Mouse (Mus musculus): ENCODE data around the gene Gm16253. TPM values are rescaled to one million over a fixed set of nuclear protein-coding genes. Genes with fewer than 3 reads are reported as not detected.

Gene Gm16253
- polyA plus RNA-seq, 1 experiment from 2014 or later: 0.78 TPM

DNA sequence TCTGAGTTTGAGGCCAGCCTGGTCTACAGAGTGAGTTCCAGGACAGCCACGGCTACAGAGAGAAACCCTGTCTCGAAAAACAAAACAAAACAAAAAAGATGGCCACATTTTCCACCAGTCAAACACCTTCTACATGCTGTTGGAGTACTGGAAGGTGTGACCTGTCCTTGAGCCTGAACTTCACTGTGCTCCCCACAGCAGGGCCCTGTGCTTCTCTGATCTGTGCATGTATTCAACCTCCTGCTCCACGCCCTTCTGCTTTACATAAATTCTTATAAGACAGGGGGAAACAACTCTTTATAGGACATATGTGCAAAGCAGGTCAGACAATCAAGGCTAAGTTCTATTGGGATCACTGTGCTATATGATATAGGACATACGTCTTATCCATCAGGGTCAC is 46.4 kb downstream of the Gm16253 start:
- Histone ChIP-seq H3K36me3 (ENCODE audit: insufficient read depth, low read length) (peaks cover 20% of the 10 kb centered on the region; the same call in 1 of the 2 replicates), H3K4me2 (replicated peaks; ENCODE audit: low read depth, low read length) (no peak overlapping the region), H3K27ac (ENCODE audit: low read length) (no peak overlapping the region), H3K4me3 (ENCODE audit: low read depth, low read length) (no peak overlapping the region), H3K9ac (replicated peaks; ENCODE audit: low read depth) (no peak overlapping the region), H3K4me1 (ENCODE audit: insufficient read depth, low read depth, low read length) (no peaks in the 10 kb centered on the region), H3K27me3 (replicated peaks; ENCODE audit: insufficient read depth, low read length) (no peaks in the 10 kb centered on the region), H3K9me3 (ENCODE audit: low read length) (no peaks in the 10 kb centered on the region)
- DNase-seq (ENCODE audit: low spot score) (no peak), ATAC-seq (no peak)
- WGBS: 86% methylated on average over 4 of the region's 4 CpGs
- no peak for TF ChIP-seq EP300 (IDR thresholded peaks at IDR 0.05)
- no peak for TF ChIP-seq CTCF (IDR thresholded peaks at IDR 0.05)

DNA sequence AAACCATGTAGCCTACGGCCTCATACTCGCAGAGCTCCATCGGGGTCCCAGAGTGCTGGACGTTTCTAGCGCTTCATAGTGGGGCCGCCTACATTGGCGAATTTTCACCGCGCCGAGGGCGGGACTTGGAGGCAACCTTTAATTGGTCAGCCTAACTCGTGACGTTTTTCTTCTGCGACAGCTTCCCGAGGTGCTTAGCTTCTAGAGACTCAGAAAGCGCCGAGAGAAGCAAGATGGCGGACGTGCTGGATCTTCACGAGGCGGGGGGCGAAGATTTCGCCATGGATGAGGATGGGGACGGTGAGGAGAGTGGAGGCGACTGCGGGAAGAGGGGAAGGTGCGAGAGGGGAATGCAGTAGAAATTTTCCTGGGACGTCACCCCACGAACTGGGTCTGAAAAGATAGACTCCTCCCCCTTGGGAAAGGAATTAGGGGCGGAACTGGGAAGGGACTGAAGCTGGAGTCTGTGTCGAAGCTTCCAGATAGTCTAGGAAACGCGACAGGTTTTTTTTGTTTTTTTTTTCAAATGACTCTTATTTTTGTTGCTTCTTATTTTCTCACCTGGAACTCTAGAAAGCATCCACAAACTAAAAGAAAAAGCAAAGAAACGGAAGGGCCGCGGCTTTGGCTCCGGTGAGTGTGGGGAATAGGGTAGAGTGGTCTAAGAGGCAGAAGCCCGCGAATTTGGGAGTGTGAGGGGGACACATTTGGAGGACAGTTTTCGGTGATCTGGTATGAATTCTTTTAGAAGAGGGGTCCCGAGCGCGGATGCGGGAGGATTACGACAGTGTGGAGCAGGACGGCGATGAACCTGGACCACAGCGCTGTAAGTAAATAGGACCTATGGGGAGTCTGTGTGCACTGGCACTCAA is 53.2 kb downstream of the Gm16253 start, which contains the start of gene Rbm8a:
Gene Rbm8a, plus strand, starts transcription at position 205 of the 872 bp plus-strand sequence.
- H3K4me1 ChIP-seq (ENCODE audit: insufficient read depth, low read depth, low read length): peaks cover 4% of the 10 kb centered on the region; the same call in 1 of the 2 replicates
- H3K27me3 ChIP-seq (replicated peaks; ENCODE audit: insufficient read depth, low read length): no peaks in the 10 kb centered on the region
- peak; percentile 30 for TF ChIP-seq EP300 (IDR thresholded peaks at IDR 0.05)
- no peak for TF ChIP-seq CTCF (IDR thresholded peaks at IDR 0.05)
- peak within 1 kb of the TSS; percentile 85 for H3K27ac ChIP-seq (ENCODE audit: low read length)
- peak within 1 kb of the TSS; percentile 80 for H3K4me3 ChIP-seq (ENCODE audit: low read depth, low read length)
- H3K4me2 ChIP-seq (replicated peaks; ENCODE audit: low read depth, low read length): peak within 1 kb of the TSS; percentile 79
- no peaks in the 10 kb centered on the region for H3K9me3 ChIP-seq (ENCODE audit: low read length)
- H3K36me3 ChIP-seq (ENCODE audit: insufficient read depth, low read length): no peaks in the 10 kb centered on the region
- WGBS: 1% methylated on average over 47 of the region's 48 CpGs
- DNase-seq (ENCODE audit: low spot score): peak; percentile 98
- ATAC-seq: peak; percentile 99
- peak within 1 kb of the TSS; percentile 71 for H3K9ac ChIP-seq (replicated peaks; ENCODE audit: low read depth)

Other genes starting within 250 kb of the Gm16253 start
- gene BC107364, start 124.7 kb upstream of the Gm16253 start, polyA plus RNA-seq (2015; fragmentation: Nextera tagmentation; extraction: Ambion mirVana): 0.12 and 0.19 TPM in 2 replicates
- 0.27 and 0.35 TPM in 2 replicates for gene Hfe2, start 51.8 kb upstream of the Gm16253 start, polyA plus RNA-seq (2015; fragmentation: Nextera tagmentation; extraction: Ambion mirVana)
- gene Txnip, start 19.0 kb upstream of the Gm16253 start, polyA plus RNA-seq (2015; fragmentation: Nextera tagmentation; extraction: Ambion mirVana): 468 and 502 TPM in 2 replicates
- 36.7 and 43.2 TPM in 2 replicates for gene Polr3gl, start 17.2 kb downstream of the Gm16253 start, polyA plus RNA-seq (2015; fragmentation: Nextera tagmentation; extraction: Ambion mirVana)
- 0.18 and 0.37 TPM in 2 replicates for gene Ankrd34a, start 19.7 kb downstream of the Gm16253 start, polyA plus RNA-seq (2015; fragmentation: Nextera tagmentation; extraction: Ambion mirVana)
- gene Lix1l, start 24.2 kb downstream of the Gm16253 start, polyA plus RNA-seq (2015; fragmentation: Nextera tagmentation; extraction: Ambion mirVana): 5.4 TPM in 2 replicates
- gene Rbm8a, start 52.9 kb downstream of the Gm16253 start, polyA plus RNA-seq (2015; fragmentation: Nextera tagmentation; extraction: Ambion mirVana): 90.3 and 91.4 TPM in 2 replicates
- 49.8 and 56.6 TPM in 2 replicates for gene Pex11b, start 58.4 kb downstream of the Gm16253 start, polyA plus RNA-seq (2015; fragmentation: Nextera tagmentation; extraction: Ambion mirVana)
- gene Gm42957, start 58.5 kb downstream of the Gm16253 start, polyA plus RNA-seq (2015; fragmentation: Nextera tagmentation; extraction: Ambion mirVana): not detected in 2 replicates
- gene Itga10, start 68.6 kb downstream of the Gm16253 start, polyA plus RNA-seq (2015; fragmentation: Nextera tagmentation; extraction: Ambion mirVana): 0.31 TPM in 2 replicates
- 0.42 and 0.44 TPM in 2 replicates for gene Ankrd35, start 93.1 kb downstream of the Gm16253 start, polyA plus RNA-seq (2015; fragmentation: Nextera tagmentation; extraction: Ambion mirVana)
- gene Pias3, start 119.4 kb downstream of the Gm16253 start, polyA plus RNA-seq (2015; fragmentation: Nextera tagmentation; extraction: Ambion mirVana): 26.9 and 31.1 TPM in 2 replicates
- 5.3 and 5.8 TPM in 2 replicates for gene Nudt17, start 131.6 kb downstream of the Gm16253 start, polyA plus RNA-seq (2015; fragmentation: Nextera tagmentation; extraction: Ambion mirVana)
- gene Polr3c, start 150.6 kb downstream of the Gm16253 start, polyA plus RNA-seq (2015; fragmentation: Nextera tagmentation; extraction: Ambion mirVana): 17.9 and 19.2 TPM in 2 replicates
- 42.8 and 43.3 TPM in 2 replicates for gene Rnf115, start 150.7 kb downstream of the Gm16253 start, polyA plus RNA-seq (2015; fragmentation: Nextera tagmentation; extraction: Ambion mirVana)

Data from lung, postnatal 0 days (tissue).